Mouse (Mus musculus) intestine, postnatal 0 days (tissue): Measurements from ENCODE around the gene S100a3. TPM values are rescaled to one million over a fixed set of nuclear protein-coding genes. Genes with fewer than 3 reads are reported as not detected.

Experiments used
- ATAC-seq: fragments of 200-750 bp; cut with Nextera tagmentation; 2 replicates; pipeline ENCODE4 v1.8.0; 2017; ENCODE audit warnings: mild to moderate bottlenecking, moderate TSS enrichment, moderate library complexity
- H3K27ac ChIP-seq: fragments of 300-500 bp; sonication (generic); 2 replicates; pipeline ENCODE4 v1.5.1; 2014; ENCODE audit warnings: mild to moderate bottlenecking, low read depth, low read length, moderate library complexity
- H3K27me3 ChIP-seq: fragments of 300-500 bp; sonication (generic); replicated peaks from 2 replicates; pipeline ENCODE4 v1.6.1; 2014; ENCODE audit warnings: low read length, mixed read lengths; ENCODE audit not compliant: control insufficient read depth, insufficient read depth
- H3K36me3 ChIP-seq: fragments of 300-500 bp; sonication (generic); 2 replicates; pipeline ENCODE4 v1.6.1; 2014; ENCODE audit warnings: mild to moderate bottlenecking, moderate library complexity; ENCODE audit not compliant: control insufficient read depth, insufficient read depth
- H3K4me1 ChIP-seq: fragments of 300-500 bp; sonication (generic); replicated peaks from 2 replicates; pipeline ENCODE4 v1.6.1; 2014; ENCODE audit warnings: antibody characterized with exemption, low read length, mixed read lengths; ENCODE audit not compliant: control insufficient read depth, insufficient read depth
- H3K4me2 ChIP-seq: fragments of 300-500 bp; sonication (generic); replicated peaks from 2 replicates; pipeline ENCODE4 v1.6.1; 2014; ENCODE audit warnings: low read depth, mild to moderate bottlenecking, moderate library complexity
- H3K4me3 ChIP-seq: fragments of 300-500 bp; sonication (generic); 2 replicates; pipeline ENCODE4 v1.5.1; 2014; ENCODE audit warnings: low read depth, low read length
- H3K9ac ChIP-seq: fragments of 300-500 bp; sonication (generic); 2 replicates; pipeline ENCODE4 v1.6.1; 2014; ENCODE audit warnings: mild to moderate bottlenecking, low read depth, low read length
- H3K9me3 ChIP-seq: fragments of 300-500 bp; sonication (generic); 2 replicates; pipeline ENCODE4 v1.6.1; 2016; ENCODE audit warnings: mixed run types; ENCODE audit not compliant: control insufficient read depth
- CTCF ChIP-seq: sonication (generic); IDR thresholded peaks from 2 replicates; pipeline ENCODE4 v1.5.1; 2016; ENCODE audit warnings: low read depth, mild to moderate bottlenecking, control low read depth, antibody characterized with exemption, moderate library complexity
- WGBS: fragments of 180-500 bp; shearing (Covaris S2); extraction: QIAGEN DNeasy Blood & Tissue Kit; methylation state at CpG from one replicate; pipeline ENCODE4 v1.1.7; 2014; 5-methylcytosine and 5-hydroxymethylcytosine counted together
- polyA plus RNA-seq: library from polyadenylated mRNA; unstranded; fragments of >200 nt; fragmentation: Nextera tagmentation; extraction: Ambion mirVana; gene quantifications from 2 replicates; pipeline ENCODE4 v1.2.1, GENCODE M21; 2015

The S100a3 gene
- polyA plus RNA-seq, 1 experiment from 2014 or later, result 0.37 TPM

DNA sequence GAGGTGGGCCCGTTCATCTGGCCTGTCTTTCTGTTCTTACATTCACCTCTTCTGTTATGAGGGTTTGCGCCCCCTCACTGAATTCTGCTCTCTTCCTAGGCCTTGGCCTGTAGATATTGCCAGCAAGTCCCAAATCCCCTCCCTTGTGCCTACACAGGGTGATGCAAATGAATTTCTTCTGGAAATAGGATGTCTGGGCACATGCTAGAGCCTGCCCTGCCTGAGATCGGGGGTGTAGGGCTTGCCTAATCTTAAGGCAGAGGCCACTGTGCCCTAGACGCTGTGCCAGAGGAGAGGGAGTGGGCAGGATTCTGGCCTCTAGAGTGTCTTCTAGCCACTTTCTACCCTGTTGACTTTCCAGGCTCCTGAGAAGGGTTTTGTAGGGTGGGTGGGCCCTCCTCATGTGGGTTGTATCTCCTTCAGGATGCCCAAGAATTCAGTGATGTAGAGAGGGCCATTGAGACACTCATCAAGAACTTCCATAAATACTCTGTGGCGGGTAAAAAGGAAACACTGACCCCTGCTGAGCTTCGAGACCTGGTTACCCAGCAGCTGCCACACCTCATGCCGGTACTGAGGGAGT lies 33.0 kb upstream of the S100a3 start:
- Histone ChIP-seq H3K4me1 (peaks cover 5% of the 10 kb centered on the region), H3K9me3 (no peaks in the 10 kb centered on the region), H3K4me2 (no peak overlapping the region), H3K27me3 (no peaks in the 10 kb centered on the region), H3K4me3 (no peak overlapping the region), H3K27ac (no peak overlapping the region), H3K9ac (no peak overlapping the region), H3K36me3 (peaks cover 7% of the 10 kb centered on the region; the same call in 1 of the 2 replicates)
- 84% methylated on average over 7 of the region's 7 CpGs for WGBS
- ATAC-seq, result no peak
- TF ChIP-seq CTCF, result no peak

DNA sequence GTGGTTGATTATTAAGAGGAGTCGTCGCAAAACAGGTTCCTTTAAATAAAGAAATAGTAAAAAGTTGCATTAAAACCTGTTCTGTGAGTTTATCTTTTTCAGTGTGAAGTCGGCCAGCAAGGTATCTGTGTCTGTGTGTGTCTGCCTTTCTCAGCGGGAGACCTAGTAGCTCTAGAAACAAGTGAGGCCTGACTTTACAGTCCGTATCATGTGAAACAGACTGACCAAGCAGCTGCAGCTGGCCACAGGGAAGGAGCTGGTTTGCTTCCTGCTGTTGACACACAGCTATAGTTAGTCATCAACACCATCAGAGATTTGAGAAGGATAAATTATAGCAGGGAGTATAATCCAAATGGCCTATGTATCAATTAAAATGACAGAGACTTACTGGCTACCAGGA lies 28.7 kb upstream of the S100a3 start:
- H3K27ac ChIP-seq, result no peak overlapping the region
- no peaks in the 10 kb centered on the region for H3K27me3 ChIP-seq
- H3K4me3 ChIP-seq, result no peak overlapping the region
- peaks cover under 1% of the 10 kb centered on the region for H3K4me1 ChIP-seq
- H3K4me2 ChIP-seq, result no peak overlapping the region
- no peak overlapping the region for H3K9ac ChIP-seq
- ATAC-seq, result no peak
- no peaks in the 10 kb centered on the region for H3K9me3 ChIP-seq
- 47% methylated on average over 5 of the region's 5 CpGs for WGBS
- no peak for TF ChIP-seq CTCF
- H3K36me3 ChIP-seq, result no peaks in the 10 kb centered on the region

DNA sequence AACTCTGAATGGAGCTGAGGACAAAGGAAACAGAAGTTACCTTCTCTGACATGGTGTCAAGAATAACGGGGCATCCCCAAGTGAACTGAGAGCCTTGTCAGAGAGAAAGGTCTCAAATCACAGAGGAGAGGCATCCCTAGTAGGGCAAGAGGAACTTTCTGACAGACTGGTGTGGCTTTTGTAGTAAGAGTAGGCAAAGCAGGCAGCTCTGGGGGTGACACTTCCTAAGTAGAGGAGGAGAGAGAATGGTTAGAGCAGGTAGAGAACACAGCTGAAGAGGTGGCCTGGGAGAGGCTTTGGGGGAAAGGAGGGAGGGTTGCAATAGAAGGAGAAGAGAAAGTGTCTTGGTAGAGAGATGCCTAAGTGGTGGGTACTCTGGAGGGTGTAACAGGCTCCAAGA lies 24.9 kb upstream of the S100a3 start:
- Histone ChIP-seq H3K4me1 (no peaks in the 10 kb centered on the region), H3K27ac (no peak overlapping the region), H3K27me3 (no peaks in the 10 kb centered on the region), H3K4me2 (no peak overlapping the region), H3K4me3 (no peak overlapping the region), H3K9me3 (no peaks in the 10 kb centered on the region), H3K36me3 (no peaks in the 10 kb centered on the region), H3K9ac (no peak overlapping the region)
- ATAC-seq, result no peak
- 63% methylated on average over 1 of the region's 1 CpGs for WGBS
- no peak for TF ChIP-seq CTCF

DNA sequence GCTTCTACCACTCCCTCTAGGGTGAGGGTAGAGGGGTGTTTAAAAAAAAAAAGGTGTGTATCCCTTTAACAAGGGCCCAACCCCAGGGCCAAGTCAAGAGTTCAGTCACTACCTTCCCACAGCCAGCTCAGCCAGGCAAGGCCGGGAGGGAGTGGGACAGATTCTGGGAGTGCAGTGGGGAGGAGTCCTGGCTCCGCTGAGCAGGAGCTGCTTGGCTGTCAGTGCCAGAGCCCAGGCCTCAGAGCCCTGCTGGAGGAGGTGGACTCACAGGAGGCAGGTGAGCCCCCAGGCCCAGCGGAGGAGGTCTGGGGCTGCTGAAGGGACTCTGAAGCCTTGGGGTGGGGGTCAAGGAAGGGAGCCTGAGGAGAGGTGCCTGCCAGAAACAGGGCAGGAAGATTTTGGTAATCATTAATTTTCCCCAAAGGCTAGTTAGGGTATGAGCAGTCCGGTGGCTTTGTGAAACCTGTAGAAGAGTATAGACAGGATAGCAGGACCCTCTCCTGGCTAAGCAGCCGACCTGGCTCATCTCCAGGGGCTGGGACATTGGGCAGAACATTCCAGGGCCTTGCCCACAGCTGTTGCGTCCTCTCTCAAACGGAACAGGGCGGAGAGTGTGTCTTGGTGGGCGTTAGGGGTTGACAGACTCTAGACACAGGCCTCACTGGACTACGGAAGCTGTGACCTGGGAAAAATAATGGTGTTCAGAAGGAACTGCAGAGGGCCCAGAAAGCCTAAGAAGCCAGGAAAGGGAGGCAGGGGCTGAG lies 23.1 kb upstream of the S100a3 start, which contains the start of gene S100a16:
Gene S100a16, plus strand, starts transcription at position 114 of the 764 bp plus-strand sequence.
- ATAC-seq, result peak; percentile 73
- peak within 1 kb of the TSS; percentile 52 for H3K4me2 ChIP-seq
- whole genome bisulfite sequencing, result 28% methylated on average over 10 of the region's 10 CpGs
- H3K27me3 ChIP-seq, result no peaks in the 10 kb centered on the region
- H3K4me3 ChIP-seq, result peak within 1 kb of the TSS; percentile 9; the same call in 1 of the 2 replicates
- H3K4me1 ChIP-seq, result no peaks in the 10 kb centered on the region
- H3K9ac ChIP-seq, result peak within 1 kb of the TSS; percentile 12
- H3K36me3 ChIP-seq, result no peaks in the 10 kb centered on the region; the same call in 1 of the 2 replicates
- TF ChIP-seq CTCF, result no peak
- no peak within 1 kb of the TSS for H3K27ac ChIP-seq
- no peaks in the 10 kb centered on the region for H3K9me3 ChIP-seq

DNA sequence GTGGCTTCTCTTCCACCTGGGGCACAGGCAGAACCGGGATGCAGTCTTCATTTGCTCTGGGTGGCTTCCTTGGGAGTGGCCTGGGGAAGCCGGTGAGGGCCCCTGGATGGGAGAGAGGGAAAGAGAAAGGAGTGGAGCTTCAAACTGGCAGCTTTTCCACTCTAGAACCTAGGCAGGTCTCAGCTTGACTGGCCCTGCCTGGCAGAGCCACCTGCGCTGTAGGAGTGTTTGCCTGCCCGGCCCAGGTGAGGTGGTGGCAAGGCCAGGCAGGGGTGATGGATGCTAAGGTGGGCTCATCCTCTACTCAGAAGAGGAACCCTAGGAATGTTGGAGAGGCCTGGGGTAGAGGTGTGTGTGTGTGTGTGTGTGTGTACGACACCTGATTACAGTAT lies 22.5 kb upstream of the S100a3 start:
- WGBS, result 51% methylated on average over 5 of the region's 5 CpGs
- no peak for TF ChIP-seq CTCF
- no peaks in the 10 kb centered on the region for H3K9me3 ChIP-seq
- ATAC-seq, result peak; percentile 18; the same call in 1 of the 2 replicates
- H3K4me2 ChIP-seq, result peak overlapping the region; percentile 52
- peak overlapping the region; percentile 9; the same call in 1 of the 2 replicates for H3K4me3 ChIP-seq
- no peaks in the 10 kb centered on the region for H3K4me1 ChIP-seq
- no peak overlapping the region for H3K27ac ChIP-seq
- no peaks in the 10 kb centered on the region for H3K27me3 ChIP-seq
- H3K9ac ChIP-seq, result peak overlapping the region; percentile 12; the same call in 1 of the 2 replicates
- no peaks in the 10 kb centered on the region; the same call in 1 of the 2 replicates for H3K36me3 ChIP-seq

DNA sequence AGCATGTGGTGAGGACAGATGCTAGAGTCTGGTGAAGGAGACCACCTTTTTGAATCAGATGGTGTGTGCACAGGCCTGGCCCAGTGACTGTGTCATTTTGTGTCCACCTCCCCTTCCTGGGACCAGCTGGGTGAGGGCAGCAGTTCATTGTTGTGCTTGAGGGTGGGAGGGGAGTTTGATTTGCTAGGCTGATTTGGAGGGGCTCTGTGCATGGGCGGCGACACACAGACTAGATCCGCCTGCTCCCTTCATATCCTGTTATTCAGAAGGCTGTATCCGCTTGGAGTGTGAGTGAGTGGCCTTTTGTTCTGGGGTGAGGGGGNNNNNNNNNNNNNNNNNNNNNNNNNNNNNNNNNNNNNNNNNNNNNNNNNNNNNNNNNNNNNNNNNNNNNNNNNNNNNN lies 19.5 kb upstream of the S100a3 start:
- ATAC-seq, result no peak
- TF ChIP-seq CTCF, result no peak
- Histone ChIP-seq H3K9ac (0 out of 2 replicates have a peak overlapping the region, but pooled peaks have one; percentile 4), H3K9me3 (no peaks in the 10 kb centered on the region), H3K4me3 (no peak overlapping the region), H3K36me3 (no peaks in the 10 kb centered on the region; the same call in 1 of the 2 replicates), H3K4me1 (no peaks in the 10 kb centered on the region), H3K4me2 (no peak overlapping the region), H3K27ac (no peak overlapping the region), H3K27me3 (no peaks in the 10 kb centered on the region)
- 82% methylated on average over 4 of the region's 4 CpGs for WGBS
